Mouse (Mus musculus): ENCODE measurements around the gene Myo9a.

DNA sequence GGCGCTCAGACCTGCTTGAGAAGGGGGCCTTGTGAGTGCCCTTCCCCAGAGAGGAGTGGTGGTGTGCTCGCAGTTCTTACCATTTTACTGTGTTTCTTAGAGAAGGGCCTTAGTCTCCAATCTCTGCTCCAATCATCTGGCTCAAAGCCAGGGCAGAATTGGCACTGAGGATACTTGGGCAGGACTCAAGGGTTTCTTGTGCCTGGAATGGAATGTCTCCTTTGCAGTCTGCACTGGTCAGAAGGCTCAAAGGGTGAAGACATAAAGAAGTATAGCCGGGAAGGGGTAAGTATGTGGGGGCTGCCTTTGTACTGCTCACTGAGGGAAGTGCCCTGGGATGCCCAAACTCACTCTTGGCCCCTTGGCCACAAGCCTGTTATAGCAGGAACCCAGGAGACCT, 41.5 kb upstream of the Myo9a start:
- TF ChIP-seq CTCF (IDR thresholded peaks at IDR 0.05; ENCODE audit: borderline replicate concordance, insufficient read depth, low read depth, low read length): no peak
- TF ChIP-seq POLR2A (IDR thresholded peaks at IDR 0.05; ENCODE audit: borderline replicate concordance, insufficient read depth, low read length): no peak

Data from cerebellum, adult 2 months (tissue).